In genomic region chr16:64000884-64001283, GRCm38 (mm10) we compare ENCODE assay signal across 22 mouse cellular contexts.
DNase-seq lines count a peak whose midpoint lies in the region; ATAC-seq lines count a peak whose summit lies in the region.
"Had no signal": no experiment of that assay in that cellular context is flagged by ENCODE, and none has a peak within 500 bp of the region (broad histone marks: within the 10 kb centered on the region; RNA-seq: fewer than 3 reads in every experiment).

No protein-coding gene starts in this region.

- no peaks in the 10 kb centered on the region for H3K36me3 ChIP-seq in forebrain, embryonic 16.5 days (ENCODE audit: control insufficient read depth, insufficient read depth)
- no peaks in the 10 kb centered on the region for H3K36me3 ChIP-seq in kidney, embryonic 16.5 days (ENCODE audit: insufficient read depth, low read length)
- H3K36me3 ChIP-seq: embryonic facial prominence, embryonic 10.5 days; heart, embryonic 13.5 days; hindbrain, embryonic 15.5 days had no signal

- no peak overlapping the region for H3K4me2 ChIP-seq in forebrain, embryonic 16.5 days (ENCODE audit: low read length)
- H3K4me2 ChIP-seq in kidney, embryonic 16.5 days (replicated peaks; ENCODE audit: low read depth, low read length), result no peak overlapping the region
- H3K4me2 ChIP-seq: heart, embryonic 13.5 days; hindbrain, embryonic 15.5 days had no signal

- H3K4me3 ChIP-seq in forebrain, embryonic 16.5 days (replicated peaks; ENCODE audit: low read length), result no peak overlapping the region
- H3K4me3 ChIP-seq in kidney, embryonic 16.5 days (ENCODE audit: low read length), result no peak overlapping the region
- H3K4me3 ChIP-seq: embryonic facial prominence, embryonic 10.5 days; gastrocnemius, adult 2 months; heart, embryonic 13.5 days; hindbrain, embryonic 15.5 days had no signal

- no peak overlapping the region for H3K27ac ChIP-seq in forebrain, embryonic 16.5 days (ENCODE audit: low read length)
- H3K27ac ChIP-seq in kidney, embryonic 16.5 days (ENCODE audit: low read length), result no peak overlapping the region
- H3K27ac ChIP-seq: embryonic facial prominence, embryonic 10.5 days; gastrocnemius, adult 2 months; heart, embryonic 13.5 days; hindbrain, embryonic 15.5 days had no signal

- WGBS in forebrain, embryonic 16.5 days, result 43% methylated on average over 5 of the region's 5 CpGs
- 88% methylated on average over 5 of the region's 5 CpGs for WGBS in kidney, embryonic 16.5 days

- no peaks in the 10 kb centered on the region for H3K27me3 ChIP-seq in forebrain, embryonic 16.5 days (replicated peaks; ENCODE audit: control insufficient read depth, insufficient read depth, low read length)
- H3K27me3 ChIP-seq in kidney, embryonic 16.5 days (ENCODE audit: insufficient read depth, low read length), result no peaks in the 10 kb centered on the region
- H3K27me3 ChIP-seq: CH12.LX; heart, embryonic 13.5 days; hindbrain, embryonic 15.5 days; Patski had no signal

- ATAC-seq in forebrain, embryonic 16.5 days, result peak; percentile 59
- ATAC-seq in kidney, embryonic 16.5 days (ENCODE audit: low FRiP score, low TSS enrichment), result no peak
- ATAC-seq: activated CD4-positive, CD25-positive, alpha-beta regulatory T cell, adult 4 months; intestine, embryonic 16.5 days; Patski had no signal

- no peak overlapping the region for H3K9ac ChIP-seq in forebrain, embryonic 16.5 days (replicated peaks; ENCODE audit: low read depth, low read length)
- no peak overlapping the region for H3K9ac ChIP-seq in kidney, embryonic 16.5 days (replicated peaks; ENCODE audit: low read length)
- H3K9ac ChIP-seq: heart, embryonic 13.5 days; hindbrain, embryonic 15.5 days had no signal

- DNase-seq in layer of hippocampus, adult 11-12 months (ENCODE audit: low spot score), result peak; percentile 3
- DNase-seq in layer of hippocampus, adult 9-10 months (ENCODE audit: low spot score), result no peak
- DNase-seq in right cerebral cortex, adult 18-20 months, result peak; percentile 1
- DNase-seq in right cerebral cortex, postnatal 25 days, result no peak
- peak; percentile 11 for DNase-seq in telencephalon, adult 2 months (ENCODE audit: low read depth, low spot score)
- DNase-seq in cerebellum, postnatal 36 days, result no peak
- DNase-seq: adrenal gland, postnatal 25 days; cerebellum, adult 11 months; cerebellum, adult 9-10 months; cerebellum, postnatal 25 days; gastrocnemius, adult 2 months; gastrocnemius, postnatal 25 days; heart, postnatal 36 days had no signal

- no peaks in the 10 kb centered on the region for H3K4me1 ChIP-seq in forebrain, embryonic 16.5 days (replicated peaks; ENCODE audit: control insufficient read depth, insufficient read depth, low read length)
- H3K4me1 ChIP-seq in kidney, embryonic 16.5 days (ENCODE audit: insufficient read depth, low read length), result no peaks in the 10 kb centered on the region
- H3K4me1 ChIP-seq: embryonic facial prominence, embryonic 10.5 days; heart, embryonic 13.5 days; hindbrain, embryonic 15.5 days had no signal

- H3K9me3 ChIP-seq in forebrain, embryonic 16.5 days (ENCODE audit: control insufficient read depth, low read length), result no peaks in the 10 kb centered on the region
- no peaks in the 10 kb centered on the region for H3K9me3 ChIP-seq in kidney, embryonic 16.5 days (ENCODE audit: low read length)
- H3K9me3 ChIP-seq: embryonic facial prominence, embryonic 10.5 days; heart, embryonic 13.5 days; hindbrain, embryonic 15.5 days had no signal

Comparison
In these comparisons a context has a peak if more than half of its experiments do, and no peak if none do; other contexts are left out.
1. DNase-seq: peak in layer of hippocampus, adult 11-12 months (single experiment), right cerebral cortex, adult 18-20 months (single experiment) and telencephalon, adult 2 months (single experiment); none in layer of hippocampus, adult 9-10 months (single experiment), right cerebral cortex, postnatal 25 days (single experiment) and cerebellum, postnatal 36 days (0 of 2).